Mouse (Mus musculus): ENCODE measurements around the gene AA986860. TPM values are rescaled to one million over a fixed set of nuclear protein-coding genes. Genes with fewer than 3 reads are reported as not detected.

AA986860 gene
- polyA plus RNA-seq, 1 experiment from 2014 or later = 0.72 TPM

DNA sequence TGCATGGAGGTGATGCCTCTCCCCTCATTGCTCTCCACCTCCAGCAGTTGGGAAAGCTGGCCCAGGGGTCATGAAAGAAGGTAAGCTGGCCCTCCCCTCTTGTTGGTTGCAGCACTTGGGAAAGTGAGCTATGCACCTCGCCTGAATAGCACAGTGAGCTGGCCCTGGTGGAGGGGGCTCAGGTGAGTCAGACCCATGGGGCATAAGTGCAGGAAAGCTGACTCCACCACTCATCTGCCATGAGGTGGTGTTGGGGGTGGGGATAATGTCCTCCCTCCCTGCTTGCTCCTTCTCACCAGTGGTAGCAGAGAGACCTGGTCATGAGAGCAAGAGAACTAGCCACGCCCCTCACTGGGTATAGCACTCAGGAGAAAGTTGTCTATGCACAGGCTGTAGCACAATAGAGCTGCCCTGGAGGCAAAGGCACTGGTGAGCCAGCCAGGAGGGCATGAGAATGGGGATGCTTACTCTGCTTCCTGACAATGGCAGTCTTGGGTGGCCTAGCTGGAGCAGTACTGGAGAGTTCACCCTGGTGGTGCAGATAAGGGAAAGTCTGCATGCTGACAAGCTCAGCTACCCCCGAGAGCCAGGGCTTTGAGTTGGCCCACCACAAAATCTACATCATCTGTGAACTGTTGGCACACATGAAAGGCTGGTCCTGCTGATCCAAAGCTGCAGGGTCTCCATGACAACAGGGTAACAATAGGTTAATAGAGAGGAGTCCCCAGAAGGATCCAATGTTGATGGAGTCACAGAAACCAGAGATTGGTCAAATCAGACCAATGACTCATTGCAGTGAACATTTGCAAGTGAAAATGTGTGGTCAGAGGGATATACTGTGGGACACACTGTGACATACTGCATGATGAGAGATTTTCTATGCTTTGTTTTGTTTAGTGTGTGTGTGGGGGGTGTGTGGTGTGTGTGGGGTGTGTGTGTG lies 58.0 kb downstream of the AA986860 start:
- 58% methylated on average over 3 of the region's 3 CpGs for WGBS
- no peak for DNase-seq (ENCODE audit: low spot score)

More for the DNA sequence above, 58.0 kb downstream of the AA986860 start:
- Histone ChIP-seq H3K4me1 (peaks cover 5% of the 10 kb centered on the region; the same call in 1 of the 2 replicates), H3K4me3 (no peak overlapping the region), H3K9me3 (0 out of 2 replicates have a peak, but pooled peaks cover 3% of the 10 kb centered on the region), H3K27me3 (replicated peaks; ENCODE audit: low read depth, poor library complexity, severe bottlenecking) (no peaks in the 10 kb centered on the region), H3K27ac (replicated peaks) (no peak overlapping the region), H3K36me3 (replicated peaks) (no peaks in the 10 kb centered on the region)

Other genes with a start within 250 kb of the AA986860 start
- not detected in 2 replicates for gene Zp3r, start 102.4 kb upstream of the AA986860 start, polyA plus RNA-seq (2016; fragmentation: Nextera tagmentation; extraction: Ambion mirVana)
- not detected in 2 replicates for gene C4bp, start 70.3 kb upstream of the AA986860 start, polyA plus RNA-seq (2016; fragmentation: Nextera tagmentation; extraction: Ambion mirVana)
- not detected in 2 replicates for gene Gm29427, start 16.2 kb upstream of the AA986860 start, polyA plus RNA-seq (2016; fragmentation: Nextera tagmentation; extraction: Ambion mirVana)
- gene Yod1, start 14.6 kb upstream of the AA986860 start, polyA plus RNA-seq (2016; fragmentation: Nextera tagmentation; extraction: Ambion mirVana) = 9.2 and 10.6 TPM in 2 replicates
- 4.2 and 4.6 TPM in 2 replicates for gene Pfkfb2, start 2.7 kb upstream of the AA986860 start, polyA plus RNA-seq (2016; fragmentation: Nextera tagmentation; extraction: Ambion mirVana)
- gene Fcamr, start 68.9 kb downstream of the AA986860 start, polyA plus RNA-seq (2016; fragmentation: Nextera tagmentation; extraction: Ambion mirVana) = not detected in 2 replicates
- not detected in 2 replicates for gene Pigr, start 94.7 kb downstream of the AA986860 start, polyA plus RNA-seq (2016; fragmentation: Nextera tagmentation; extraction: Ambion mirVana)
- gene Fcmr, start 133.7 kb downstream of the AA986860 start, polyA plus RNA-seq (2016; fragmentation: Nextera tagmentation; extraction: Ambion mirVana) = not detected in 2 replicates
- not detected in 2 replicates for gene Il24, start 155.5 kb downstream of the AA986860 start, polyA plus RNA-seq (2016; fragmentation: Nextera tagmentation; extraction: Ambion mirVana)
- not detected in 2 replicates for gene Il20, start 179.5 kb downstream of the AA986860 start, polyA plus RNA-seq (2016; fragmentation: Nextera tagmentation; extraction: Ambion mirVana)
- 0.21 and 0.39 TPM in 2 replicates for gene Il19, start 208.1 kb downstream of the AA986860 start, polyA plus RNA-seq (2016; fragmentation: Nextera tagmentation; extraction: Ambion mirVana)

Measured in embryonic facial prominence, embryonic 10.5 days (tissue).